In genomic region chr9:54700746-54701145, GRCm38 (mm10) we compare ENCODE assay signal across 10 mouse cellular contexts. TPM values are rescaled to one million over a fixed set of nuclear protein-coding genes. Genes with fewer than 3 reads are reported as not detected.
DNase-seq lines count a peak whose midpoint lies in the region; ATAC-seq and TF ChIP-seq lines count a peak whose summit lies in the region.
"Had no signal": no experiment of that assay in that cellular context is flagged by ENCODE, and none has a peak within 500 bp of the region (broad histone marks: within the 10 kb centered on the region; RNA-seq: fewer than 3 reads in every experiment).

No protein-coding gene starts in this region.

- peak; percentile 37 for DNase-seq in heart, adult 2 months
- DNase-seq in heart, postnatal 25 days (ENCODE audit: low spot score) = no peak
- DNase-seq in testis, postnatal 14 days (ENCODE audit: low spot score) = no peak
- DNase-seq in right cerebral cortex, postnatal 14 days = no peak
- no peak for DNase-seq in frontal cortex, postnatal 36 days (ENCODE audit: low spot score in 2 of 2)
- DNase-seq in thymus, postnatal 36 days = no peak
- DNase-seq: adrenal gland, postnatal 25 days; kidney, postnatal 14 days had no signal

- peak overlapping the region; percentile 99 for H3K9ac ChIP-seq in heart, adult 2 months (ENCODE audit: low read depth, low read length)
- no peak overlapping the region for H3K9ac ChIP-seq in limb, embryonic 12.5 days (replicated peaks)

- H3K27me3 ChIP-seq in heart, adult 2 months (ENCODE audit: control insufficient read depth, insufficient read depth, low read length) = no peaks in the 10 kb centered on the region
- H3K27me3 ChIP-seq in testis, adult 2 months (ENCODE audit: control insufficient read depth, insufficient read depth, low read length) = no peaks in the 10 kb centered on the region
- peaks cover 46% of the 10 kb centered on the region for H3K27me3 ChIP-seq in limb, embryonic 12.5 days

- H3K9me3 ChIP-seq in limb, embryonic 12.5 days = no peaks in the 10 kb centered on the region

- intact Hi-C loops in heart, adult 2 months (cut with DNase I) = loop anchor here (2.0 kb wide), 1 partner anchor 34 kb away; the partner anchor contains the start of gene Wdr61
- intact Hi-C loops in heart, postnatal 25 days (cut with DNase I) = no loop called here

- H3K4me2 ChIP-seq in limb, embryonic 12.5 days = peak overlapping the region; percentile 91

- peak overlapping the region; percentile 98 for H3K27ac ChIP-seq in heart, adult 2 months
- H3K27ac ChIP-seq in testis, adult 2 months (ENCODE audit: control insufficient read depth, insufficient read depth, low read depth, low read length) = no peak overlapping the region
- no peak overlapping the region for H3K27ac ChIP-seq in limb, embryonic 12.5 days

- no peak for TF ChIP-seq POLR2A in heart, adult 2 months (IDR thresholded peaks at IDR 0.05; ENCODE audit: insufficient read depth, low read depth, low read length)
- TF ChIP-seq POLR2A in testis, adult 2 months (IDR thresholded peaks at IDR 0.05; ENCODE audit: control insufficient read depth, low read depth, low read length) = no peak

- H3K4me1 ChIP-seq in heart, adult 2 months (ENCODE audit: control insufficient read depth, insufficient read depth, low read length) = peaks cover 17% of the 10 kb centered on the region
- H3K4me1 ChIP-seq in testis, adult 2 months (ENCODE audit: control insufficient read depth, insufficient read depth, low read length) = peaks cover 10% of the 10 kb centered on the region
- H3K4me1 ChIP-seq in limb, embryonic 12.5 days (replicated peaks) = peaks cover 18% of the 10 kb centered on the region

- ATAC-seq in limb, embryonic 12.5 days (ENCODE audit: insufficient number of reproducible peaks, insufficient read depth, low FRiP score, low TSS enrichment, low read depth) = no peak

- 49% methylated on average over 7 of the region's 7 CpGs for WGBS in heart, adult 2 months
- WGBS in limb, embryonic 12.5 days = 85% methylated on average over 7 of the region's 7 CpGs

- peak overlapping the region; percentile 91 for H3K4me3 ChIP-seq in heart, adult 2 months
- H3K4me3 ChIP-seq in testis, adult 2 months (ENCODE audit: control insufficient read depth, low read depth, low read length) = peak overlapping the region; percentile 87
- H3K4me3 ChIP-seq in limb, embryonic 12.5 days (replicated peaks) = peak overlapping the region; percentile 70; the same call in 1 of the 2 replicates

- no peak for TF ChIP-seq EP300 in heart, adult 2 months (IDR thresholded peaks at IDR 0.05; ENCODE audit: insufficient read depth, low read depth, low read length)

- peaks cover 27% of the 10 kb centered on the region for H3K36me3 ChIP-seq in heart, adult 2 months (ENCODE audit: control insufficient read depth, insufficient read depth, low read length)
- no peaks in the 10 kb centered on the region for H3K36me3 ChIP-seq in testis, adult 2 months (ENCODE audit: control insufficient read depth, insufficient read depth, low read length)
- H3K36me3 ChIP-seq in limb, embryonic 12.5 days = no peaks in the 10 kb centered on the region

- TF ChIP-seq CTCF in heart, adult 2 months (IDR thresholded peaks at IDR 0.05) = no peak
- no peak for TF ChIP-seq CTCF in testis, adult 2 months (IDR thresholded peaks at IDR 0.05; ENCODE audit: control insufficient read depth, insufficient read depth, insufficient replicate concordance, low read depth, low read length)

- H3K79me2 ChIP-seq in heart, adult 2 months (replicated peaks; ENCODE audit: control insufficient read depth, insufficient read depth, low read length) = peaks cover 2% of the 10 kb centered on the region; the same call in 1 of the 2 replicates

RNA-seq across cellular contexts. Expression of gene Dnaja4, which starts 2.1 kb away (rescaled TPM):
- 10 to 100 TPM; 81.9 to 85.5 TPM for total RNA-seq in heart, adult 2 months (2021)
- polyA plus RNA-seq in heart, adult 2 months (2012; rRNA removed) = 39.1 and 69.8 TPM in 2 replicates
- total RNA-seq in heart, postnatal 25 days (2021) = 10 to 100 TPM; 69.1 to 78.4 TPM
- polyA plus RNA-seq in testis, adult 2 months (2012; rRNA removed) = 129 and 142 TPM in 2 replicates
- 5.6 and 6.9 TPM in 2 replicates for polyA plus RNA-seq in limb, embryonic 12.5 days (2016; fragmentation: Nextera tagmentation; extraction: Ambion mirVana)

RNA-seq across cellular contexts. Expression of gene Wdr61, which starts 33.6 kb away (rescaled TPM):
- 10 to 100 TPM; 29.0 to 29.6 TPM for total RNA-seq in heart, adult 2 months (2021)
- 21.3 and 37.7 TPM in 2 replicates for polyA plus RNA-seq in heart, adult 2 months (2012; rRNA removed)
- total RNA-seq in heart, postnatal 25 days (2021) = 10 to 100 TPM; 29.7 to 31.9 TPM
- polyA plus RNA-seq in testis, adult 2 months (2012; rRNA removed) = 24.5 and 26.9 TPM in 2 replicates
- polyA plus RNA-seq in limb, embryonic 12.5 days (2016; fragmentation: Nextera tagmentation; extraction: Ambion mirVana) = 155 and 166 TPM in 2 replicates

RNA-seq across cellular contexts. Expression of gene Acsbg1, which starts 39.1 kb away (rescaled TPM):
- under 1 TPM; 0.30 to 0.31 TPM for total RNA-seq in heart, adult 2 months (2021)
- polyA plus RNA-seq in heart, adult 2 months (2012; rRNA removed) = 0.70 and 0.85 TPM in 2 replicates
- under 1 TPM; 0.10 to 0.28 TPM for total RNA-seq in heart, postnatal 25 days (2021)
- 91.8 and 114 TPM in 2 replicates for polyA plus RNA-seq in testis, adult 2 months (2012; rRNA removed)
- 0.12 and 0.20 TPM in 2 replicates for polyA plus RNA-seq in limb, embryonic 12.5 days (2016; fragmentation: Nextera tagmentation; extraction: Ambion mirVana)

Comparison
In these comparisons a context has a peak if more than half of its experiments do, and no peak if none do; other contexts are left out.
1. DNase-seq: peak in heart, adult 2 months (2 of 2); none in heart, postnatal 25 days (single experiment), testis, postnatal 14 days (single experiment), right cerebral cortex, postnatal 14 days (single experiment), frontal cortex, postnatal 36 days (0 of 2) and thymus, postnatal 36 days (0 of 2).
2. RNA of gene Acsbg1, which starts 39.1 kb away (polyA plus RNA-seq): 91.8 to 114 TPM in testis, adult 2 months; 0.70 to 0.85 TPM in heart, adult 2 months and 0.12 to 0.20 TPM in limb, embryonic 12.5 days; every median in the first group is over 10 times any median in the second.
3. Peak in every context shown above with its lines, with median percentiles within 50 percentile points of each other: H3K4me3 ChIP-seq.